Mouse (Mus musculus) 416B (cell line): ENCODE data around the gene Chst15.

Experiments
- DNase-seq: peaks from one replicate; pipeline ENCODE4 v3.0.0; 2011; ENCODE audit warnings: low read depth

Gene Chst15

DNA sequence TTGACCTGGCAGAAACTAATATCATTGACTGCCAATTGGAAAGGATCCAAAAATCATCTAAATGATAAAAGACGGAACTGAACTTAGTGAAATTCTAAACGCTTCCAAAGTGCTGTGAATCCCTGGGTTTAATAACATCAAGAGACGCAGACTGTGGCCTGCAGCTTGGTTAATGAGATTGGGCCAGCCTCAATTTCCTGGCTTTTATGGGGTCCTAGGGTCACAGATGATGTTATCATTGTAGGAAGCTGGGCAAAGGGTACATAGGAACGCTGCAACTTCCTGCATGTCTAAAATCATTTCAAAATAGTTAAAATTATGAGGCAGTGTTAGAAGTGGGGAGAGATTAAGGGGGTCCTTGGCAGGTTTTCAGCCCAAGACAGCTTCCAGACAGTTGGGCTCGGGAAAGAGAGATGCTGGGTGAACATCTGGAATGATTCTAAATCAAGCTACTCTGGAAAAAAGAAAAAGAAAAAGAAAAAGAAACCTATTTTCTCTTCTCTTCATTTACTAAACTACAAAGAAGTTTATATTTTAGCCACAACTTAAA is 17.3 kb downstream of the Chst15 start:
- no peak for DNase-seq

GRCm38 (mm10) chr7:132298412-132298990 is 18.5 kb downstream of the Chst15 start:
- DNase-seq, result no peak

DNA sequence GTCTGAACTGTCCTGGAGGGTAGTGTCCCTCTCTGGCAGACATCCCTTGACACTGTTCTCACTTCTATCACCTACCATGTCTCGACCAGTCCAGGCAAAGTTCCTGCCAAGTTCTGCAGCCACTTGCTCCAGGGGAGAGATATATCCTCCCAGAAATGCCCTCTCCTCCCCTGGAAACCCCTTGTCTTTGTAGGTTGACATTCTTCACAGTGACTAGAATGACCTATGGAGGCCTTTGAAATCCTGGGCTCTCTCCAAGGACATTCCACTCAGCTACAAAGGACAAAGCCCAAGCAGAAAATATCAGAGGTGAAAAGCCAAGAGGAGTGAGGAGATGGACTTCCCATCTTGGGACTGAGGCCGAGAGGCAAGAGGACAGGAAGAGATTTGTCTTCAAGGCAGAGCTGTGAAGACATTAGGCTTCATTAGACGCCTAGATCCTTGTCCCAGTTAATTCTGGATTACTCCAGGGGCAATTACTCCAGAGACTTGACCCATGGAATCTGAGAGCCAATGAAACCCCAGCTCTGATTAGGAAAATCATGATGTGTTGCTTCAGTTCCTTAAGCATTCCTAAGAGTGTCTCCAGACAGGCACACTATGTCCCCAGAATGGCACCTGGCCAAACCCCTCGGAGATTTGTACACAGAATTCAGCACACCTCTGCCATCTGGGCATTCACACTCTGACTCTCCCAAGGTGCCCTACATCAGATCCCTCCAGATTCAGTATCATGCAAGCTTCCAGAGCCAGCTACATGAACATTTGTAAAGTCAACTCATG is 20.2 kb downstream of the Chst15 start:
- no peak for DNase-seq

DNA sequence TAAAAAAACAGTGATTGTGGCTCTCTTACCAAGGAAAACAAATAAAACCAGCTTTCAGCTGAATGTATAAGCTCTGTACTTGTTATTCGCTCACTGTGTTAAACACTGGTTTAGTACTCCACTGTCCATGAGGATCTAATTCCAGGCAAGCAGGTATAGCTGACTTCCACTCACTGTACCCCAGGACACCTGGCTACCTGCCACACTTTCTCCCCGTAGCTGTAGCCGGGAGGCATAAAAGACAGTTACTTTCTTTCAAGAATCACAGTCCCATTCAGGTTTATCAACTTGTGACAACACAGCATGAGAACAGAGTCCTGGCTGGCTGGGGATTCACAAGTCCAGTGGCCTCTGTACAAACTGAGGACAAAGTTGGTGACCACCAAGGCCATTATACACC is 20.9 kb downstream of the Chst15 start:
- no peak for DNase-seq

DNA sequence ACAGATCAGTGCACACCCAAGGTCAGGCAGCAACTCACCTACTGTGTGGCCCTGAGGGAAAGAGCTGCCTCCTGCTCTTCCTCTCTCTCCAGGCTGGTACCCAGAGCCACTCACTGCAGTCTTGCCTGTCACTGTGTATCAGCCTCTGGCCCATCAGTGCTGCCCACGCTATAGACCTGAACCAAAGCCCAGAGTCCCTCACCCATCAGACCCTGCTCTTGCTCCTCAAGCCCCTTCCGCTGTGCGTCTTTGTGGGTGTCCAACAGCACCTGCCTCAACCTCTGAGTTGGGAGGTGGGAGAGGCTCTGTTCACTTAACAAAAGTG is 29.7 kb downstream of the Chst15 start:
- no peak for DNase-seq

DNA sequence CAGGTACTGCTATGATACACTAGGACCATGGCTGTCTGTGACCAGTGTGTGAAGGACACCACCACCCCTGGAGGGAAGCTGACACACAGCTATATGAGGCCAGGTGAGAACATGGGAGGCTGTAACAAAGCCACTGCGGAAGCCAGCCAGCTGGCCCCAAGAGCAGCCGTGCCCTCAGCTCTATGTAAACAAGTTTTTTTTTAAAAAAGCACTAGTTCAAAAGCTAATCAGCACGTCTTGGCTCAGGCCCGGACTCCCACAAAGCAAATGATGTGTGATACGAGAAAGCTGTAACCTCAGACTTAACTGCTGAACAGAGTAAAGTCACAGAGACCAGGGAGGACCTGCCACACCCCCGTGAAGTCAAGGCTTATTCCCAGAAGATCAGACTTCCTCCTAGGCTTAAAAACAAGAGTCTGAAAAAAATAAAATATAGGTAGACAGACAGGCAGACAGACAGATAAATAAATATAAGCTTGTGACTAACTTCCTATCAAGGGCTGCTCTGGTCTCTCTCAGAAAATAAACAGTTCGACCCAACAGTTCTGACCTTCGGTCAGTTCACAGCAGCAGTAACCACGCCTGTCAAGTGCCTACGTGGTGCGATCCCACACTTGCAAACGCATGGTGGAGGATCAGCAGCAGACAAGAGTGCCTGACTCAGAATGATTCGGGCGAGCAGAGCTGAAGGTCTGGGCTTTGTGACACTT is 30.2 kb downstream of the Chst15 start:
- no peak for DNase-seq

DNA sequence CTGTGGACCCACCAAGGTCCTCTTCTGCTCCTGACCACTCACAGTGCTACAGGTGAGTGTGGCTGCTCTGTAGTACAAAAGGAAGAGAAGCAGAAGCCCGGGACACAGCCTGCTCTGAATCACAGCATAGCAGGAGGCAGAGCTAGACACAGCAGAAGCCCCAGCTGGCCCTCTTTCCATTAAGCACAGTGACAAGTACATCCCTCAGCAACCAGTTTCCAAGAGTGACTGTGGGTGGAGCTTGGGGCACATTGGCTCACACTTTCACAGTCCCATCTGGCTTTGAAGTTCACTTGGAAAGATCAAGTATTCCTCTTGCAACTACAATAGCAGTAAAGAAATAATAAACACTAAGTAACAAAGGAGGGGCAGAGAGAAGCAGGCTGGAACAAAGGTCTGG is 32.2 kb downstream of the Chst15 start:
- no peak for DNase-seq

DNA sequence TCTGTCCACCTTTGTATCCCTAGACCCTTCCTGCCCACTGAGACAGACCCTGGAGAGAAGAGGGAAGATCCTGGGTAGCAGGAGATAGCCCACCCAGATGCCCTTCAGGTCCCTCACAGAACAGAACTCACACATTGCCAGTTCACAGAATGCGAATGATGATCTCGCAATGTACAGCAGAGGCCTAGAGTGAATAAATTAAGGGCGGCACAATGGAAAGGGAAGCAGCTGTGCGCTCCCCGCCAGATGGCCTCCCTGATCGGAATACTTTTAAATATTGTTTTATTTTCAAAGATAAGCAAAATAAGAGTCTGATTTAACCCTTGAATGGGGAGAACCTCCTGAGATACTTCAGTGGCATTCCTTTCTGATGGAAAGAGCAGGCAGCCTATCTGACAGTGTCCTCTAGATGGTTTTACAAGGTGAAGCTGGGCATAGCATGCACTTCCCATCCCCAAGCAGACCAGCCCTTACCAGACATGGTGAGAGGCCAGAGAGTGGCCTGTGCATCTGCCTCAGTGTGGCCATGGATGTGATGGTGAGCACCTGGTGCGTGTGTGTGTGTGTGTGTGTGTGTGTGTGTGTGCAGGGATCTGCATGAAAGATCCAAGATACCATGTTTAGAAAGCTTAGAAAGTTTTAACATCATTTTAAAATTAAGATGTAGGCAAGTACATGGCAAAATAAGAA is 32.8 kb downstream of the Chst15 start:
- no peak for DNase-seq

DNA sequence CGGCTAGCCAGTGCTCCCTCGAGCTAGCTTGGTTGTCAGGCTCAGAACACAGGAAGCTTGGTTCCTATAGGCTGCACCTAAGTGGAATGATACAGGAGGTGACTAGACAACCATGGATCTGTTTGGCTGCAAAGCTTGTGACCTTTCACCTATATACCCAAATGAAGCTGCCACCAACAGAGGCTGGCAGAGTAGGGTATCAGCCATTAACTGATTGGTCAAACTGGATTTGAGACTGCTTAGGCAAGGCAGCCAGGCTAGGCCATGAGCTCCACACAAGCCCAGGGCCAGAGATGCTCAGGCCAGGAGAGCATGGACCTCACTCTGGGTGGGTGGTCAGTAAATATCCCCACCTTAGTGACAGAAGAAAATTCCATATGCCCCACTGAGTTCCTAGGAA is 34.5 kb downstream of the Chst15 start:
- DNase-seq, result no peak

DNA sequence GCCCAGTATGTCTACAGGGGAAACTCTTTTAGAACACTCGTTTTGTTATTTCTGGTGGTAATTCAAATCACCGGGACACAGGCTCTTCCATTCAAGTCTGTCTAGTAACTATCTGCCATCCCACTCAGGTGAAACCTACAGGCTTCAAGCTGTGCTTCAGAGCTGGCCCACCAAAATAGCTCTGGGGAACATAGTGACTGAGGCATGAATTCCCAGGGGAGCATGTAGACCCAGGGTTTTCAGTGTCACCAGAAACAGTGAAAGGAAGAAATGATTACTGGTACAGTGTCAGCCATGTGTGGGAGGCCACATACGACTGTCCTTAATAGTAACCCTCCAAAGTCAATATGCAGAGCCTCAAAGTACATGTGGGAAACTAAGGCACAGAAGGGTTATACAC is 34.9 kb downstream of the Chst15 start:
- no peak for DNase-seq

DNA sequence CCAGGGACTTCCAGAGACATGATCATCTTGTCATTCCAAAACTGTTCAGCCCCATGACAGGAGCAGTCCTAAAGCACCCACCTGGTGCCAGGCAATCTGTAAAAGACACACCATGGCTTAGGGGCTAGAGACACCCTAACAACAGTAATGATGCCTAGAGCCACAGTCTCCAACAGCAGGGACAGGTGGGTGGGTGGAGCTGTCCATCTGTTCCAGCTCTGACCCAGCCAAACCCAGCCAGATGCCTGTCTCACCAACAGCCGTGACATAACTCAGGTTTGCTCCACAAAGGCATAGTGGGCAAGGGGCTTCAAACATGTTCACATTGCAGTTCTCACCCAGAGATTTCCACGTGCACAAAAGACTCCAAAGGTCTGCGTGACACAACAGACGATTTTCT is 35.3 kb downstream of the Chst15 start:
- DNase-seq, result no peak

GRCm38 (mm10) chr7:132278658-132279057 is 38.4 kb downstream of the Chst15 start:
- peak; percentile 70 for DNase-seq

DNA sequence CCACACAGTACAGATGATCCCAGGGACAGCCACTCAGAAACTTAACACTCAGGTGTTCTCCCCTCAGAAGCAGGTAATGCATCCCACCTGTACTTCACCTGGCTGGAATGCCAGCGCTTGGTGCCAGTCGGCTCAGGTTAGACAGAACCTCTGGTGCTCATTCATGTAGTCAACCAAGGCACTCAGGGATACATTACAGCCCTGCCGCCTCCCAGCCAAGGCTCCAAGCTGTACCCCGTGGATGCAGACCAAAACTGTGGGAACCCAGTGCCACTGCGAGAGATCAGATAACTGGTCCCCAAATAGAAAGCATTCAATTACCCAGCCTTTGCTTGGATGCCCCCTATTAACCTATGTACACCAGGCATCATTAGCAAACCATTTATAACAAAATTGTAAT is 40.7 kb downstream of the Chst15 start:
- DNase-seq, result no peak

DNA sequence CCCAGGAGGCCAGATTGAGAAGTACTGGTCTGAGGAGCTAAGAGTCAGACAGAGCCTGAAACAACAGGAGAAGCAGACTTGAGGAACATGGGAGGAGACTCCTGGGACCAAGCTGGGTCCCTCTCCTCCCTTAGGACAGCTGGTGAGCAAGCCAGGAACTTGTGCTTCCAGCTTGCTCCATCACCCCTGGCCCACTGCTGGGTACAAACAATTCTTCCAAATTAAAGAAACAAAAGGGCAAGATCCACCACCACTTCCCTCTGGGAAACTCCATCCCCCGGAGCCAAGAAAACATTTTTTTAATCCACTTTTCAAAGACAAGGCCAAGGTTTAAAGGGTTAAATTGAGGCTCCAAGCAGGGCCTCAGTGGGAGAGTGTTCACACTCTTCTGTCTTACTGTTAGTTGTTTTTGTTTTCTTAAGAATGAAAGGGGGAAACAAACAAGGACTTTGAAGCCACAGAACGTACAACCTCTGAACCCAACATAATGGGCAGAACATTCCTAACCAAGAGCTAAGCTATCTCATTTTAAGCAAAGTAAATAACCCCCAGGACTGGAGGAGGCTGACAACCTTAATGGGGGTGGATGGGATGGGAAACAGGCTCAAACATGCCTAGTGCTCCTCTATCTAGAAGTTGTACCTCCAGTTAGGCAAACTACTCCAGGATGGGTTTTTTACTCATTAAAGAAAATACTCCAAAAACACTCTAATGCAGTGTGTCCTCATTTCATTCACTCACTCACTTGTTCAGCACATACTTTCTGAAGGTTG is 43.1 kb downstream of the Chst15 start:
- no peak for DNase-seq

- DNase-seq, result no peak
Observed at GRCm38 (mm10) chr7:132272984-132273383, 44.0 kb downstream of the Chst15 start.

DNA sequence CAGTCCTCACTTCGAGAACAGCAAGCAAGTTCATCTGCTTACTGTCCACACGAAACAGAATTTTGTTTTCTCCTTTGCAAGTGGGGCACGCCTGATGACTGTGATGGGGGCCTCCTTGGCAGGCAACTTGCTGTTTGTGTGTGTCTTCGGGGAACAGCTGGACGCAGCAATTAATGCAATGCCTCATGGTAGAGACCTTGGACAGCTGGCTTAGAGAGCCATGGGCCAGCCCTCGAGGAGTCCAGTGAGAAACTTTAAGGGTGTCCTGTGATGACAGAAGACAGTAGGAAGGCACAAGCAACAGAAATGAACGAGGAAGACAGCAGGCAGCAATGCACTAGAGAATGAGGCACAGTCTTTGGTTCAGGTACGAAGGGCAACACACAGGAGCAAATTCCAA is 46.7 kb downstream of the Chst15 start:
- no peak for DNase-seq

- DNase-seq, result no peak
Observed at GRCm38 (mm10) chr7:132269661-132270060, 47.4 kb downstream of the Chst15 start.

- no peak for DNase-seq
Observed at GRCm38 (mm10) chr7:132267721-132268498, 49.1 kb downstream of the Chst15 start.

GRCm38 (mm10) chr7:132264763-132265162 is 52.3 kb downstream of the Chst15 start:
- DNase-seq, result no peak

- DNase-seq, result no peak
Observed at GRCm38 (mm10) chr7:132263186-132263585, 53.8 kb downstream of the Chst15 start.

DNA sequence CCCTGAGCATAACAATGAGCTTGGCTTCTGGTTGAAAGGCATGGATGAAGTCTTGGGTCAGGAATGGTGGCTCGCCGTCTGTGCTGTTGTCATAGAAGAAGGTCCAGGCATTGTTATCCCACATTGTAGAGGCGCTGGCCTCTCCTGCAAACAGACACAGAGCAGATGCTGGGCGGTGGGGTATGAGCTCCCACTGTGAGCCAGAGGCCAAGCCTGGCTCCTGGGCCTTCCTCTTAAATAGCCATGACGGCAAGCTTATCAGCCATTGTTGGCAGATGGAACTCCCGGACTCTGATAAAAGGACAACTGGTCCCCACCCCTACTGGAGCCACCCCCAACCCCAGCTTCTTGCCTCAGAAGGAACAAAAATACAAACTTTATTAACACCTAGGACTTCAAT is 54.3 kb downstream of the Chst15 start:
- DNase-seq, result no peak
